Mouse (Mus musculus): ENCODE measurements around the gene Map1s. TPM values are rescaled to one million over a fixed set of nuclear protein-coding genes. Genes with fewer than 3 reads are reported as not detected.

Map1s gene
- total and polyA plus RNA-seq, 3 experiments = 9.5 to 51.4 (median 30.9) TPM

GRCm38 (mm10) chr8:70880126-70880525 lies 25.6 kb upstream of the Map1s start:
- Histone ChIP-seq H3K27me3 (replicated peaks) (no peaks in the 10 kb centered on the region), H3K4me2 (ENCODE audit: insufficient read depth, low read depth, poor library complexity, severe bottlenecking) (no peak overlapping the region), H3K27ac (ENCODE audit: insufficient read depth, low read depth) (no peak overlapping the region), H3K9me3 (replicated peaks; ENCODE audit: low read length) (no peaks in the 10 kb centered on the region), H3K4me1 (ENCODE audit: control insufficient read depth in 1 of 2, insufficient read depth in 2 of 2) (peaks cover 4 to 26% of the 10 kb centered on the region in 2 experiments), H3K4me3 (replicated peaks in 1 of 3; ENCODE audit: low read depth in 2 of 3, low read length in 2 of 3, poor library complexity in 1 of 3) (no peak overlapping the region), H3K79me2 (replicated peaks; ENCODE audit: control insufficient read depth, extremely low read depth, insufficient read depth, poor library complexity, severe bottlenecking) (no peaks in the 10 kb centered on the region), H3K9ac (ENCODE audit: insufficient read depth, low read depth) (no peak overlapping the region), H3K36me3 (replicated peaks in 1 of 2; ENCODE audit: control insufficient read depth in 1 of 2, insufficient read depth in 1 of 2, low read length in 1 of 2) (peaks cover 0 to 32% of the 10 kb centered on the region in 2 experiments)
- in situ Hi-C loops (cut with MboI; ENCODE audit: low pct_ligation_motif_present, low pct_unique_long_range_greater_than_20kb, low sequenced_read_pairs) (no loop called here), dilution Hi-C loops (cut with MboI; ENCODE audit: extremely low pct_ligation_motif_present, extremely low pct_unique_long_range_greater_than_20kb, low sequenced_read_pairs) (no loop called here)
- TF ChIP-seq ELF1 (IDR thresholded peaks at IDR 0.05; ENCODE audit: low read depth, low read length) (no peak), GABPA (IDR thresholded peaks at IDR 0.05; ENCODE audit: insufficient replicate concordance, low read depth, low read length) (no peak), UBTF (IDR thresholded peaks at IDR 0.05; ENCODE audit: low read depth, low read length) (no peak), SIN3A (IDR thresholded peaks at IDR 0.05; ENCODE audit: low read length) (no peak), JUND (conservative IDR thresholded peaks at IDR 0.05; ENCODE audit: low read depth, low read length) (no peak), NRF1 (IDR thresholded peaks at IDR 0.05; ENCODE audit: low read depth, low read length) (no peak)
- DNase-seq (ENCODE audit: extremely low read depth) = no peak

- H3K27ac ChIP-seq (ENCODE audit: insufficient read depth, low read depth) = no peak overlapping the region
- no peaks in the 10 kb centered on the region for H3K9me3 ChIP-seq (replicated peaks; ENCODE audit: low read length)
- peaks cover 0 to 34% of the 10 kb centered on the region in 2 experiments for H3K36me3 ChIP-seq (replicated peaks in 1 of 2; ENCODE audit: control insufficient read depth in 1 of 2, insufficient read depth in 1 of 2, low read length in 1 of 2)
- TF ChIP-seq MAX (IDR thresholded peaks at IDR 0.05; ENCODE audit: low read length) (no peak), GABPA (IDR thresholded peaks at IDR 0.05; ENCODE audit: insufficient replicate concordance, low read depth, low read length) (no peak), RAD21 (IDR thresholded peaks at IDR 0.05; ENCODE audit: low read depth, low read length) (no peak), PAX5 (IDR thresholded peaks at IDR 0.05; ENCODE audit: low read length) (no peak), UBTF (IDR thresholded peaks at IDR 0.05; ENCODE audit: low read depth, low read length) (no peak), ETS1 (conservative IDR thresholded peaks at IDR 0.05; ENCODE audit: low read depth, low read length) (no peak), MAFK (IDR thresholded peaks at IDR 0.05; ENCODE audit: insufficient replicate concordance, low read length) (no peak), JUN (IDR thresholded peaks at IDR 0.05; ENCODE audit: insufficient read depth, low read depth, low read length) (no peak), ZKSCAN1 (IDR thresholded peaks at IDR 0.05; ENCODE audit: borderline replicate concordance, low read depth, low read length) (no peak), HCFC1 (IDR thresholded peaks at IDR 0.05; ENCODE audit: low read depth, low read length) (no peak), USF2 (conservative IDR thresholded peaks at IDR 0.05; ENCODE audit: low read depth, low read length) (no peak), POLR2A (IDR thresholded peaks at IDR 0.05; ENCODE audit: low read depth, low read length) (no peak), MXI1 (IDR thresholded peaks at IDR 0.05; ENCODE audit: low read depth, low read length) (no peak), SMC3 (IDR thresholded peaks at IDR 0.05; ENCODE audit: low read depth, low read length) (no peak)
- DNase-seq (ENCODE audit: extremely low read depth) = no peak
- H3K4me2 ChIP-seq (ENCODE audit: insufficient read depth, low read depth, poor library complexity, severe bottlenecking) = no peak overlapping the region
- dilution Hi-C loops (cut with MboI; ENCODE audit: extremely low pct_ligation_motif_present, extremely low pct_unique_long_range_greater_than_20kb, low sequenced_read_pairs) = no loop called here
- H3K4me1 ChIP-seq (ENCODE audit: control insufficient read depth in 1 of 2, insufficient read depth in 2 of 2) = peaks cover 8 to 30% of the 10 kb centered on the region in 2 experiments
- H3K27me3 ChIP-seq (replicated peaks) = no peaks in the 10 kb centered on the region
- H3K79me2 ChIP-seq (replicated peaks; ENCODE audit: control insufficient read depth, extremely low read depth, insufficient read depth, poor library complexity, severe bottlenecking) = no peaks in the 10 kb centered on the region
- in situ Hi-C loops (cut with MboI; ENCODE audit: low pct_ligation_motif_present, low pct_unique_long_range_greater_than_20kb, low sequenced_read_pairs) = no loop called here
- no peak overlapping the region for H3K9ac ChIP-seq (ENCODE audit: insufficient read depth, low read depth)
- H3K4me3 ChIP-seq (replicated peaks in 1 of 3; ENCODE audit: low read depth in 2 of 3, low read length in 2 of 3, poor library complexity in 1 of 3) = no peak overlapping the region
Measured at GRCm38 (mm10) chr8:70880546-70880945, 25.2 kb upstream of the Map1s start.
